ENCODE assay signal across 8 mouse cellular contexts in genomic region chr7:29124970-29125369, GRCm38 (mm10). TPM values are rescaled to one million over a fixed set of nuclear protein-coding genes. Genes with fewer than 3 reads are reported as not detected.
DNase-seq lines count a peak whose midpoint lies in the region; ATAC-seq lines count a peak whose summit lies in the region.

Gene Ryr1, minus strand, starts transcription at chr7:29125179.

- peak; percentile 56 for DNase-seq in CD4-positive helper T cell, adult 2 months (ENCODE audit: low read depth, low spot score)
- peak; percentile 37 for DNase-seq in T-cell, adult 2 months (ENCODE audit: low spot score)
- DNase-seq in heart, postnatal 4 days: peak; percentile 28
- peak; percentile 82 for DNase-seq in limb, embryonic 10.5 days (ENCODE audit: low spot score)
- peak; percentile 90 for DNase-seq in midbrain, embryonic 11.5 days (ENCODE audit: low spot score, missing footprints)
- peak; percentile 53 for DNase-seq in testis, postnatal 14 days (ENCODE audit: low spot score)
- no peak for DNase-seq in frontal cortex, postnatal 10 days (ENCODE audit: low spot score in 2 of 2)

- H3K27me3 ChIP-seq in limb, embryonic 10.5 days (ENCODE audit: low read depth, poor library complexity, severe bottlenecking): peaks cover 3% of the 10 kb centered on the region; the same call in 1 of the 2 replicates
- H3K27me3 ChIP-seq in midbrain, embryonic 11.5 days (ENCODE audit: control insufficient read depth, insufficient read depth, low read length): no peaks in the 10 kb centered on the region

- peaks cover 27% of the 10 kb centered on the region for H3K4me1 ChIP-seq in limb, embryonic 10.5 days
- no peaks in the 10 kb centered on the region for H3K4me1 ChIP-seq in midbrain, embryonic 11.5 days (ENCODE audit: control insufficient read depth, insufficient read depth, low read length)

- WGBS in limb, embryonic 10.5 days: under 1% methylated on average over 16 of the region's 16 CpGs
- under 1% methylated on average over 16 of the region's 16 CpGs for WGBS in midbrain, embryonic 11.5 days

- H3K9ac ChIP-seq in midbrain, embryonic 11.5 days (ENCODE audit: low read length): peak within 1 kb of the TSS; percentile 45

- ATAC-seq in erythroblast, adult 5-6 weeks (replicated peaks; ENCODE audit: low FRiP score, poor library complexity, severe bottlenecking): 0 out of 2 replicates have a peak, but pooled peaks have one; percentile 60
- peak; percentile 82 for ATAC-seq in midbrain, embryonic 11.5 days (ENCODE audit: low FRiP score)

- H3K27ac ChIP-seq in limb, embryonic 10.5 days: peak within 1 kb of the TSS; percentile 84
- no peak within 1 kb of the TSS for H3K27ac ChIP-seq in midbrain, embryonic 11.5 days (ENCODE audit: low read depth, low read length)

- H3K9me3 ChIP-seq in limb, embryonic 10.5 days (replicated peaks): no peaks in the 10 kb centered on the region
- no peaks in the 10 kb centered on the region for H3K9me3 ChIP-seq in midbrain, embryonic 11.5 days (ENCODE audit: control insufficient read depth, low read length)

- no peaks in the 10 kb centered on the region for H3K36me3 ChIP-seq in limb, embryonic 10.5 days
- H3K36me3 ChIP-seq in midbrain, embryonic 11.5 days (ENCODE audit: control insufficient read depth, insufficient read depth, low read length): no peaks in the 10 kb centered on the region

- peak within 1 kb of the TSS; percentile 46 for H3K4me2 ChIP-seq in midbrain, embryonic 11.5 days

- peak within 1 kb of the TSS; percentile 66 for H3K4me3 ChIP-seq in limb, embryonic 10.5 days
- H3K4me3 ChIP-seq in midbrain, embryonic 11.5 days (ENCODE audit: low read depth, low read length): peak within 1 kb of the TSS; percentile 22

RNA-seq across cellular contexts. Expression of gene Ryr1, which starts in this region (rescaled TPM):
- 0.21 TPM in 1 of 2 replicates, not detected in the other for total RNA-seq in erythroblast, adult 5-6 weeks (2015; ENCODE audit: low replicate concordance)
- total RNA-seq in erythroblast, adult 5-6 weeks (2017; ENCODE audit: low replicate concordance): under 0.01 TPM in 1 of 2 replicates, not detected in the other
- total RNA-seq in heart, postnatal 4 days (2021): under 1 TPM; 0.10 to 0.88 TPM
- 1.8 and 2.2 TPM in 2 replicates for polyA plus RNA-seq in limb, embryonic 10.5 days (2016; fragmentation: Nextera tagmentation; extraction: Ambion mirVana)
- polyA plus RNA-seq in midbrain, embryonic 11.5 days (2014; fragmentation: Nextera tagmentation; extraction: Ambion mirVana): 0.30 and 0.55 TPM in 2 replicates

Comparison
In these comparisons a context has a peak if more than half of its experiments do, and no peak if none do; other contexts are left out.
1. Peak in ATAC-seq in erythroblast, adult 5-6 weeks; RNA of the gene not detected or under 1 TPM.
2. Peak in DNase-seq in heart, postnatal 4 days; RNA of the gene not detected or under 1 TPM.
3. Peak in DNase-seq, ATAC-seq, H3K4me3 ChIP-seq, H3K9ac ChIP-seq and H3K4me2 ChIP-seq in midbrain, embryonic 11.5 days; RNA of the gene not detected or under 1 TPM.
4. DNase-seq: peak in CD4-positive helper T cell, adult 2 months (single experiment), T-cell, adult 2 months (single experiment), limb, embryonic 10.5 days (single experiment) and testis, postnatal 14 days (single experiment); none in frontal cortex, postnatal 10 days (0 of 2).